Mouse (Mus musculus) kidney, adult 2 months (tissue): ENCODE data around the gene Car1. TPM values are rescaled to one million over a fixed set of nuclear protein-coding genes. Genes with fewer than 3 reads are reported as not detected.
"Not testable (repeated sequence)": the region's sequence is repeated elsewhere in the genome, so short reads cannot be mapped to it uniquely, and the experiment has no call there.

Experiments
- DNase-seq: peaks from one replicate; pipeline ENCODE4 v3.0.0; 2021
- H3K27ac ChIP-seq: fragments of 200-500 bp; 2 replicates; pipeline ENCODE4 v1.5.1; 2012; ENCODE audit warnings: low read depth, low read length, control low read depth, inconsistent platforms; ENCODE audit not compliant: insufficient read depth
- H3K27me3 ChIP-seq: fragments of 200-500 bp; replicated peaks from 2 replicates; pipeline ENCODE4 v1.6.1; 2012; ENCODE audit warnings: mild to moderate bottlenecking, moderate library complexity, low read length, inconsistent platforms; ENCODE audit not compliant: control insufficient read depth, insufficient read depth
- H3K36me3 ChIP-seq: fragments of 200-500 bp; 2 replicates; pipeline ENCODE4 v1.6.1; 2012; ENCODE audit warnings: mild to moderate bottlenecking, moderate library complexity, low read length, inconsistent platforms; ENCODE audit not compliant: control insufficient read depth, insufficient read depth
- H3K4me1 ChIP-seq: fragments of 200-500 bp; 2 replicates; pipeline ENCODE4 v1.6.1; 2011; ENCODE audit warnings: low read length; ENCODE audit not compliant: control insufficient read depth, insufficient read depth
- H3K4me3 ChIP-seq: fragments of 200-500 bp; 2 replicates; pipeline ENCODE4 v1.5.1; 2011; ENCODE audit warnings: mild to moderate bottlenecking, low read depth, low read length, control low read depth; ENCODE audit not compliant: insufficient read depth
- CTCF ChIP-seq: fragments of 200-500 bp; conservative IDR thresholded peaks from 2 replicates; pipeline ENCODE4 v1.5.1; 2011; ENCODE audit warnings: low read depth, mild to moderate bottlenecking, control low read depth, low read length, moderate library complexity, mixed read lengths; ENCODE audit not compliant: insufficient read depth, insufficient read length
- POLR2A ChIP-seq: fragments of 200-500 bp; IDR thresholded peaks from one replicate; pipeline ENCODE4 v1.6.1; 2011; ENCODE audit warnings: low read depth, low read length, control low read depth
- WGBS: fragments of 180-500 bp; shearing (Covaris S2); methylation state at CpG from one replicate; pipeline ENCODE4 v1.1.7; 2018; 5-methylcytosine and 5-hydroxymethylcytosine counted together
- polyA plus RNA-seq: library from polyadenylated mRNA; depleted of rRNA; stranded (reverse); fragments of >200 nt; gene quantifications from 2 replicates; pipeline ENCODE4 v1.2.3, GENCODE M21; 2012

Car1 gene
- polyA plus RNA-seq, 1 experiment: 0.19 TPM

GRCm38 (mm10) chr3:14785353-14785752, 22.8 kb downstream of the Car1 start:
- Histone ChIP-seq H3K27ac (no peak overlapping the region), H3K4me3 (no peak overlapping the region), H3K4me1 (peaks cover 6% of the 10 kb centered on the region; the same call in 1 of the 2 replicates), H3K36me3 (no peaks in the 10 kb centered on the region), H3K27me3 (no peaks in the 10 kb centered on the region)
- no peak for DNase-seq
- TF ChIP-seq POLR2A: no peak
- no peak for TF ChIP-seq CTCF
- WGBS: 86% methylated on average over 2 of the region's 2 CpGs

- H3K36me3 ChIP-seq, H3K27me3 ChIP-seq, DNase-seq, H3K4me3 ChIP-seq, H3K27ac ChIP-seq, H3K4me1 ChIP-seq: not testable (repeated sequence)
- 79% methylated on average over 5 of the region's 5 CpGs for WGBS
Measured at GRCm38 (mm10) chr3:14783198-14783597, 25.0 kb downstream of the Car1 start.

- H3K27me3 ChIP-seq, H3K36me3 ChIP-seq, H3K4me3 ChIP-seq, H3K4me1 ChIP-seq: not testable (repeated sequence)
- peak overlapping the region; percentile 41; the same call in 1 of the 2 replicates for H3K27ac ChIP-seq
- 56% methylated on average over 3 of the region's 3 CpGs for WGBS
- DNase-seq: peak; percentile 33
Measured at GRCm38 (mm10) chr3:14782365-14782764, 25.8 kb downstream of the Car1 start.

GRCm38 (mm10) chr3:14780212-14780611, 28.0 kb downstream of the Car1 start:
- Histone ChIP-seq H3K36me3 (no peaks in the 10 kb centered on the region), H3K4me3 (no peak overlapping the region), H3K27me3 (no peaks in the 10 kb centered on the region), H3K4me1 (no peaks in the 10 kb centered on the region; the same call in 1 of the 2 replicates), H3K27ac (no peak overlapping the region)
- 75% methylated on average over 2 of the region's 2 CpGs for WGBS
- no peak for TF ChIP-seq CTCF
- TF ChIP-seq POLR2A: no peak
- no peak for DNase-seq

GRCm38 (mm10) chr3:14776497-14777162, 31.5 kb downstream of the Car1 start:
- not testable (repeated sequence) for H3K27ac ChIP-seq, H3K27me3 ChIP-seq, H3K4me1 ChIP-seq, H3K36me3 ChIP-seq, H3K4me3 ChIP-seq, DNase-seq
- WGBS: 67% methylated on average over 3 of the region's 3 CpGs

- H3K27me3 ChIP-seq, H3K36me3 ChIP-seq, H3K4me3 ChIP-seq, H3K27ac ChIP-seq, DNase-seq, H3K4me1 ChIP-seq: not testable (repeated sequence)
- 87% methylated on average over 1 of the region's 1 CpGs for WGBS
Measured at GRCm38 (mm10) chr3:14774539-14774938, 33.6 kb downstream of the Car1 start.

GRCm38 (mm10) chr3:14772473-14772872, 35.7 kb downstream of the Car1 start:
- not testable (repeated sequence) for H3K36me3 ChIP-seq, H3K4me1 ChIP-seq, DNase-seq, H3K4me3 ChIP-seq, H3K27me3 ChIP-seq, H3K27ac ChIP-seq
- 92% methylated on average over 1 of the region's 1 CpGs for WGBS

GRCm38 (mm10) chr3:14764755-14765566, 43.2 kb downstream of the Car1 start:
- 79% methylated on average over 2 of the region's 2 CpGs for WGBS
- TF ChIP-seq POLR2A (no peak), CTCF (no peak)

More at GRCm38 (mm10) chr3:14764755-14765566, 43.2 kb downstream of the Car1 start:
- DNase-seq: no peak
- Histone ChIP-seq H3K27me3 (no peaks in the 10 kb centered on the region), H3K36me3 (no peaks in the 10 kb centered on the region), H3K4me1 (no peaks in the 10 kb centered on the region), H3K27ac (no peak overlapping the region), H3K4me3 (no peak overlapping the region)
